Mouse (Mus musculus) cerebral cortex, adult 2 months (tissue): ENCODE measurements around the gene Dusp21.

Experiments
- WGBS: fragments of 180-500 bp; shearing (Covaris S2); methylation state at CpG from one replicate; pipeline ENCODE4 v1.1.7; 2018; 5-methylcytosine and 5-hydroxymethylcytosine counted together

Gene Dusp21

GRCm38 (mm10) chrX:18145557-18145956, at the start of gene Dusp21:
Gene Dusp21 (plus strand): TSS chrX:18145857.
- WGBS, result 84% methylated on average over 1 of the region's 1 CpGs

- WGBS, result 57% methylated on average over 4 of the region's 4 CpGs
Measured at GRCm38 (mm10) chrX:18160734-18161442, 15.2 kb downstream of the Dusp21 start.

- WGBS, result under 1% methylated on average over 27 of the region's 28 CpGs
Measured at GRCm38 (mm10) chrX:18161796-18162191, 16.1 kb downstream of the Dusp21 start.

- 1% methylated on average over 48 of the region's 50 CpGs for WGBS
Measured at GRCm38 (mm10) chrX:18162192-18162857, 16.7 kb downstream of the Dusp21 start, which contains the start of gene Kdm6a. Gene Kdm6a (plus strand): TSS chrX:18162575.

- under 1% methylated on average over 51 of the region's 95 CpGs for WGBS
Measured at GRCm38 (mm10) chrX:18162861-18163731, 17.4 kb downstream of the Dusp21 start.

- WGBS, result under 1% methylated on average over 10 of the region's 10 CpGs
Measured at GRCm38 (mm10) chrX:18163917-18164624, 18.4 kb downstream of the Dusp21 start.

GRCm38 (mm10) chrX:18165121-18165520, 19.5 kb downstream of the Dusp21 start:
- WGBS, result 32% methylated on average over 2 of the region's 2 CpGs

GRCm38 (mm10) chrX:18166961-18167360, 21.3 kb downstream of the Dusp21 start:
- WGBS, result 32% methylated on average over 3 of the region's 3 CpGs

GRCm38 (mm10) chrX:18168940-18169339, 23.3 kb downstream of the Dusp21 start:
- WGBS, result 88% methylated on average over 1 of the region's 1 CpGs

GRCm38 (mm10) chrX:18174831-18175230, 29.2 kb downstream of the Dusp21 start:
- 60% methylated on average over 4 of the region's 4 CpGs for whole genome bisulfite sequencing

GRCm38 (mm10) chrX:18177803-18178202, 32.1 kb downstream of the Dusp21 start:
- 76% methylated on average over 4 of the region's 4 CpGs for WGBS

- WGBS, result 80% methylated on average over 1 of the region's 1 CpGs
Measured at GRCm38 (mm10) chrX:18179492-18179891, 33.8 kb downstream of the Dusp21 start.

GRCm38 (mm10) chrX:18188293-18188692, 42.6 kb downstream of the Dusp21 start:
- 87% methylated on average over 2 of the region's 2 CpGs for WGBS
